Mouse (Mus musculus): ENCODE data around the gene Adpgk.

Adpgk gene

DNA sequence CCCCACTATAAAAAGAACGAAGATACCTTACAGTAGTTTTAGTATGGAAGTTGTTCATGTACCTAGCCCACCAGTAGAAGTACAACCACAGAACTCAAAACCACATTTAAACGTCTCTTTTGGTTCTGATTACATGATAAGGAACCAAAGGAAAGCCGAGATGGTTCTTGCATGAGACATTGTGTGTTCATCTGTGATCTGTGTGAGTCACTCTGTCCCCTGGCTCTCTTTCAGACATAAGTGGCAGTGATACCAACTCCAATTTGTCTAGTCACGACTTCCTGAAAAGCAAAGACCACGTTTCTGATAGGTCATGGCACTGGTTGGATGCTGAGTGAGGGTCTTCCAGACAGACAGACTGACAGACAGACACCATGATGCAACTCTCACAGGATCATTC is 77.9 kb downstream of the Adpgk start:
- no peak for DNase-seq (ENCODE audit: low read depth, low spot score)

DNA sequence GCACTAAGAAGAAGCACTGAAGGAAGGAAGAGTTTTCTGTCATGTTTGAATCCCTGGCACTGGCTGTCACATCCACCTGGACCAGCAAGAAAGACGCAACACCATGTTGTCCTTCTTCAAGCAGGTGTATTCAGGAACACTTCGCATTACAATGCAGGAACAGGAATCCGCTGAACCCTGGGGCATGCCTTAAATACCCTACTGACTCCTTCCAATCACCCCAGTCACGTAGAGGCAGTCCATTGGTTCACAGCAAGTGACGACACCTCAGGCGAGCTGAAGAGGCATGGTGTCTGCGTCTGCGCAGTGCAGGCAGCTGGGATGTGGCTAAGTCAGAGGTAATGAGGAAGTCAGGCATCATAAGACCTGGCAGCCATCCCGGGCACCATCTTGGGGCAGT is 78.3 kb downstream of the Adpgk start:
- no peak for DNase-seq (ENCODE audit: low read depth, low spot score)
